Mouse (Mus musculus): Measurements from ENCODE around the gene Cped1. TPM values are rescaled to one million over a fixed set of nuclear protein-coding genes. Genes with fewer than 3 reads are reported as not detected.

Cped1 gene
- total and polyA plus RNA-seq, 2 experiments from 2014 or later = 3.6 to 13.2 TPM

DNA sequence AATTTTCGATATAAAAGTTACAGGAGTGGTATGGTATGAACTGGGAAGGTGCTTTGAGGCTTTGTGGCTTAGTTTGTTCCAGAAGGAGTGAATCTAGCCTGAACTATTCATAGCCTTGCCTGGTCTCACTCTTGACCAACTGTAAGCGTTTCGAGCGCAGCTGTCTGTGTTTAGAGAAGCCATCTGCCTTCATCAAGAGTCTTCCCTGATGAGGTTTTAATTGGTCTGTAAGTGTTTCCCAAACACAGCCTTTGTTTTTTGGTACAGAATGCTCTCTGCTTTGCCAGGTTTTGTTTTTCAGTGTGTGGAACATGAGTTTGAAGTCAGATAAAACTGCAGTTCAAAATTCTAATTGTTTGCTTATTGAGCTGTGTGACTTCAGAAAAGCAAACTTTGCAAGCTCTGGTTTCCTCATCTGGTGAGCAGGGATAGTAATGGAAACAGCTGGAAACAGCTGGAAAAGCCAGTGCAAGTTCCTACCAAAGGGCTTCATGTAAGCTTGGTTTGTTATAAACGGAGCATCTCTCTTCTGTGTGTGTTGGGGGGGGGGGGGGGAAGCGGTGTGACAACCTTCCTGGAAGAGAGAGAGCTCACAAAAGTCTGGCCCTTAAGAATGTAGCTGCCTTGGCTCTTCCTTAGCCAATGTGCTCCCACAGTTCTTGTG lies 221.0 kb downstream of the Cped1 start:
- DNase-seq (ENCODE audit: low spot score) = no peak
- 78% methylated on average over 6 of the region's 6 CpGs for WGBS
- Histone ChIP-seq H3K27me3 (ENCODE audit: control insufficient read depth, insufficient read depth, low read length) (no peaks in the 10 kb centered on the region), H3K9ac (replicated peaks; ENCODE audit: low read depth, low read length) (no peak overlapping the region), H3K4me2 (ENCODE audit: low read depth, low read length) (no peak overlapping the region), H3K4me1 (ENCODE audit: control insufficient read depth, insufficient read depth) (no peaks in the 10 kb centered on the region), H3K36me3 (replicated peaks; ENCODE audit: control insufficient read depth, insufficient read depth, low read length) (no peaks in the 10 kb centered on the region), H3K27ac (ENCODE audit: low read depth) (no peak overlapping the region), H3K4me3 (ENCODE audit: low read depth, low read length) (no peak overlapping the region), H3K9me3 (replicated peaks; ENCODE audit: control insufficient read depth, low read length) (no peaks in the 10 kb centered on the region)
- no peak for ATAC-seq (ENCODE audit: insufficient read depth, low read depth)
- TF ChIP-seq CTCF (IDR thresholded peaks at IDR 0.05; ENCODE audit: low read depth) (no peak), EP300 (IDR thresholded peaks at IDR 0.05; ENCODE audit: low read depth) (no peak)

DNA sequence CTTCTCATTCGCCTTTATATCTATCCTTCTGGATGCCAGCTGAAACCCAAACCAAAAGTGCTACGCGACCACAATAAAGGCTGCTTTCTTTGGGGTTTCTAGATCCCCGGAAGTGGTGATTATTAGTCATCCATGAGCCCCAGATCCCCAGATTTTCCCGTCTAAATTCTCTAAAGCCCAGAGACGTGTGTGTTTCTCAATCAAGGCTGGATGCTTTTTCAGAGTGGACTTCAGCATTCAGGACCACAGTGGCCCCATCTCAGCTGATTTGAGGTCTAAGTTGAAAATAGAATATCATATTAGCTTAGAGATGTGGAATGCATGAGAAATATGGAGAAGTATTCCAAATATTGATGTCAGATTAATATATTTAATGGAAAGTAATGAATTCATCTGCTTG lies 226.4 kb downstream of the Cped1 start:
- no peaks in the 10 kb centered on the region for H3K27me3 ChIP-seq (ENCODE audit: control insufficient read depth, insufficient read depth, low read length)
- no peak overlapping the region for H3K27ac ChIP-seq (ENCODE audit: low read depth)
- ATAC-seq (ENCODE audit: insufficient read depth, low read depth) (no peak), DNase-seq (ENCODE audit: low spot score) (no peak)
- H3K4me1 ChIP-seq (ENCODE audit: control insufficient read depth, insufficient read depth) = no peaks in the 10 kb centered on the region
- TF ChIP-seq CTCF (IDR thresholded peaks at IDR 0.05; ENCODE audit: low read depth) (no peak), EP300 (IDR thresholded peaks at IDR 0.05; ENCODE audit: low read depth) (no peak)
- no peak overlapping the region for H3K9ac ChIP-seq (replicated peaks; ENCODE audit: low read depth, low read length)
- H3K4me2 ChIP-seq (ENCODE audit: low read depth, low read length) = no peak overlapping the region
- WGBS = 84% methylated on average over 6 of the region's 6 CpGs
- H3K4me3 ChIP-seq (ENCODE audit: low read depth, low read length) = no peak overlapping the region
- H3K36me3 ChIP-seq (replicated peaks; ENCODE audit: control insufficient read depth, insufficient read depth, low read length) = no peaks in the 10 kb centered on the region
- no peaks in the 10 kb centered on the region for H3K9me3 ChIP-seq (replicated peaks; ENCODE audit: control insufficient read depth, low read length)

DNA sequence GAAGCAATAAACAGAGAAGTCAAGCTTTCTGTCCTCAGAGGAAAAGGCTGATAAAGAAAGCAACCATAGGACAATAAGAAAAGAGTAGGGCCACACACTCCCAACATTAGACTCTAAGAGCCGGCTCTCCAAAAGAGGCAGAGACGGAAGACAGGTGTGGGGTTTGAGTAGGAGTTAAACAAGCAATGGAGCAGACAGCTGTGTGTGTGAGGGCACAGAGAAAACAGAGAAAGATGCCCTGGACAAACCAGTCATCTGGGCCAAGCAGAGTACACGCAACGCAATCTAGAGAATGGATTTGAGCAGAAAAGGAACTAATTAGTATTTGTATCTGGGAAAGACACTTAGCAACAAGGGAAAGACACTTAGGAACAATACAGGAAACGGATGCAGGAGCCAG lies 227.5 kb downstream of the Cped1 start:
- Histone ChIP-seq H3K27ac (ENCODE audit: low read depth) (no peak overlapping the region), H3K27me3 (ENCODE audit: control insufficient read depth, insufficient read depth, low read length) (no peaks in the 10 kb centered on the region), H3K9me3 (replicated peaks; ENCODE audit: control insufficient read depth, low read length) (no peaks in the 10 kb centered on the region), H3K4me2 (ENCODE audit: low read depth, low read length) (no peak overlapping the region), H3K36me3 (replicated peaks; ENCODE audit: control insufficient read depth, insufficient read depth, low read length) (no peaks in the 10 kb centered on the region), H3K4me3 (ENCODE audit: low read depth, low read length) (no peak overlapping the region), H3K4me1 (ENCODE audit: control insufficient read depth, insufficient read depth) (no peaks in the 10 kb centered on the region), H3K9ac (replicated peaks; ENCODE audit: low read depth, low read length) (no peak overlapping the region)
- TF ChIP-seq CTCF (IDR thresholded peaks at IDR 0.05; ENCODE audit: low read depth) = no peak
- no peak for TF ChIP-seq EP300 (IDR thresholded peaks at IDR 0.05; ENCODE audit: low read depth)
- ATAC-seq (ENCODE audit: insufficient read depth, low read depth) = no peak
- 86% methylated on average over 5 of the region's 5 CpGs for WGBS
- DNase-seq (ENCODE audit: low spot score) = no peak

GRCm38 (mm10) chr6:22213813-22214212 lies 228.1 kb downstream of the Cped1 start:
- Histone ChIP-seq H3K9ac (replicated peaks; ENCODE audit: low read depth, low read length) (no peak overlapping the region), H3K27me3 (ENCODE audit: control insufficient read depth, insufficient read depth, low read length) (no peaks in the 10 kb centered on the region), H3K9me3 (replicated peaks; ENCODE audit: control insufficient read depth, low read length) (no peaks in the 10 kb centered on the region), H3K4me3 (ENCODE audit: low read depth, low read length) (no peak overlapping the region), H3K4me2 (ENCODE audit: low read depth, low read length) (no peak overlapping the region), H3K27ac (ENCODE audit: low read depth) (no peak overlapping the region), H3K4me1 (ENCODE audit: control insufficient read depth, insufficient read depth) (no peaks in the 10 kb centered on the region), H3K36me3 (replicated peaks; ENCODE audit: control insufficient read depth, insufficient read depth, low read length) (no peaks in the 10 kb centered on the region)
- TF ChIP-seq EP300 (IDR thresholded peaks at IDR 0.05; ENCODE audit: low read depth) = no peak
- TF ChIP-seq CTCF (IDR thresholded peaks at IDR 0.05; ENCODE audit: low read depth) = no peak
- ATAC-seq (ENCODE audit: insufficient read depth, low read depth) (no peak), DNase-seq (ENCODE audit: low spot score) (no peak)
- WGBS = 37% methylated on average over 3 of the region's 3 CpGs

DNA sequence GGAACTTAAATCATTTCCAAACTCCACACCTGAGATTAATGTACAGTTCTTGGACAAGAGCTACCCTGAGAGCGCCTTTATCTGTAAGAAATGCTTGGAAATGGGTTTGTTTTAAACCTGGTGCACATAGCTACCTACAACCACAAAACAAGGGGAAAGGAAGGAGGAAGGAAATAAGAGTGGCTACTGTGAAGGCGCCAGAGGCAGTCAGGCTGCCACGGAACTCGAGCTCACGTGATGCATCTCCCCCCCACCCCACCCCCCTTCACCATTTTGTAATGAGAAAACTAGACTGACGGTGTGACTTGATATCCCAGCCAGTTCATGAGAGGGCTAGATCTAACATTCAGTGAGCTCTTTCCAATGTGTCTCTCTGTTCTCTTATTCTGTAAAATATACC lies 228.9 kb downstream of the Cped1 start:
- 82% methylated on average over 6 of the region's 6 CpGs for WGBS
- Histone ChIP-seq H3K9me3 (replicated peaks; ENCODE audit: control insufficient read depth, low read length) (no peaks in the 10 kb centered on the region), H3K4me3 (ENCODE audit: low read depth, low read length) (no peak overlapping the region), H3K36me3 (replicated peaks; ENCODE audit: control insufficient read depth, insufficient read depth, low read length) (no peaks in the 10 kb centered on the region), H3K27ac (ENCODE audit: low read depth) (no peak overlapping the region), H3K4me1 (ENCODE audit: control insufficient read depth, insufficient read depth) (no peaks in the 10 kb centered on the region), H3K4me2 (ENCODE audit: low read depth, low read length) (no peak overlapping the region), H3K9ac (replicated peaks; ENCODE audit: low read depth, low read length) (no peak overlapping the region), H3K27me3 (ENCODE audit: control insufficient read depth, insufficient read depth, low read length) (no peaks in the 10 kb centered on the region)
- ATAC-seq (ENCODE audit: insufficient read depth, low read depth) (no peak), DNase-seq (ENCODE audit: low spot score) (no peak)
- TF ChIP-seq CTCF (IDR thresholded peaks at IDR 0.05; ENCODE audit: low read depth) = no peak
- no peak for TF ChIP-seq EP300 (IDR thresholded peaks at IDR 0.05; ENCODE audit: low read depth)
